Mouse (Mus musculus): Measurements from ENCODE around the gene Fam89a.
A peak's percentile ranks its signal among the peaks of the same experiment; 100 is the strongest.

DNA sequence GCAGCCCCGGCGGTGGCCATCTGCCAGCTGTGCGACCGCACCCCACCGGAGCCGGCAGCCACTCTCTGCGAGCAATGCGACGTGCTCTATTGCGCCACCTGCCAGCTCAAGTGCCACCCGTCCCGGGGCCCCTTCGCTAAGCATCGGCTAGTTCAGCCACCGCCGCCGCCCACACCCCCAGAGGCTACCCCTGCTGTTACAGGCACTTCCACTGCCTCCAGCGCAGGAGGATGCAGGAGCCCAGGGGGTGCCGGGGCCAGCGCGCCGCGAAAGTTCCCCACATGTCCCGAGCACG, 42.8 kb upstream of the Fam89a start:
- TF ChIP-seq CTCF (IDR thresholded peaks at IDR 0.05; ENCODE audit: low read depth) (peak; percentile 38), EP300 (IDR thresholded peaks at IDR 0.05; ENCODE audit: low read depth) (no peak)
